Mouse (Mus musculus) R1 (cell line): ENCODE measurements at regions not wholly inside any gene's neighbourhood (a gene's known extent, or its start where the extent isn't known, plus 50 kb on each side); places are given as distances from the start of the nearest gene placed in this dataset.

Source experiments
- DNase-seq: peaks from one replicate; pipeline ENCODE4 v3.0.0-alpha.2; 2018; ENCODE audit warnings: low read depth, low spot score

- DNase-seq, result no peak
Observed at GRCm38 (mm10) chr13:118849541-118849940, 179.9 kb downstream of the Fgf10 start.

DNA sequence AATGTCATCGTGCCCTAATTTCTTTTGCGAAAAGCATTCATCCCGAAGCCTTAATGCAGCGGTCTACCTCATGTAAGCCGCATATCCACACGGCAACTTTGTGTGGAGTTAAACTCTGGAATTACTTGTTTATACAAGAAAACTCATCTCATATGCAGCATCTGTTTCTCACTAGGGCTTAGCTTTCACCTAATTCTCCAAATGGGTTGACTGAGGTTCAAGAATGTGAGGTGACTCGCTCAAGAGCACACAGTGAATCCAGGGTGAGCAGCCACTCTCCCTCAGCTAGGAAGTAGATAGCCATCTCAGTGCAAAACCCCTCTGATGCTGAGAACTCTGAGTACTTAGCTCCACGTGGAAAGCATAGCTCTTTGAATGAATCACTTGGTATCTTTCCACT, 181.1 kb downstream of the Fgf10 start:
- no peak for DNase-seq

GRCm38 (mm10) chr13:118886339-118886810, 216.8 kb downstream of the Fgf10 start:
- no peak for DNase-seq

- no peak for DNase-seq
Observed at GRCm38 (mm10) chr13:118895079-118895478, 225.5 kb downstream of the Fgf10 start.

DNA sequence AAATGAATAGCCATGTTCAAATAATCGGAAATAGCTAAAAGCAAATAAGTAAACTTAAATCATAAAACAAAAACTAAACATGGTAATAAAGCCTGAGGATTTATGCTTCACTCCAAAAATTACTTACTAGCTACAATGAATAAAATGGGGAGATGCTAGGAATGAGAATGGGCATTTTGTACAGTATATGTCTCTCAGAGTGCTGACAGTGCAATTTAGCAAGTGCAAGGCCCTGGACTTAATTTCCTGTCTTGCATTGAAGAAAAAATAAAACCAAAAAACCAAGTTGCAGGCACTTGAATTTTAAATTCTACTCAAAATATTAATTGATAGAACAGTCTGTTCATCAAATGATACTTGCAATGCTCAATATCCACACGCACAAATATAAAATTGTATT, 232.4 kb downstream of the Fgf10 start:
- DNase-seq, result no peak

DNA sequence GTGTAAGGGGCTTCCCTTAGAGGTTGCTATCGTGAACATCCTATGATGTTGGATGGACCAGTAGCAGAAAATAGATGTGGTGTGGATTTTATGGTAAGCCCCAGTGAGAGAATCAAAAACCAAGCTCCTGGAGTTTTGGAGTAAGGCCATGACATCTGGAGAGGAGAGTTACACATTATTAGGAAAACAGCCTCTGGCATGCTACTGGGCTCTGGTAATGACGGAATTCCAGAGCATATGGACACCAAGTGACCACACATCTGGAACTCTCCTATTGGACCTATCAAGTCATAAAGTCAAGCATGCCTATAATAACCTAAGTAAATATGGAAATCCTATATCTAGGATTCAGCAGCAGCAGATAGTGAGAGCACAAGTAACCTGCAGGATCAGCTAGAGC, 240.8 kb downstream of the Fgf10 start:
- no peak for DNase-seq

DNA sequence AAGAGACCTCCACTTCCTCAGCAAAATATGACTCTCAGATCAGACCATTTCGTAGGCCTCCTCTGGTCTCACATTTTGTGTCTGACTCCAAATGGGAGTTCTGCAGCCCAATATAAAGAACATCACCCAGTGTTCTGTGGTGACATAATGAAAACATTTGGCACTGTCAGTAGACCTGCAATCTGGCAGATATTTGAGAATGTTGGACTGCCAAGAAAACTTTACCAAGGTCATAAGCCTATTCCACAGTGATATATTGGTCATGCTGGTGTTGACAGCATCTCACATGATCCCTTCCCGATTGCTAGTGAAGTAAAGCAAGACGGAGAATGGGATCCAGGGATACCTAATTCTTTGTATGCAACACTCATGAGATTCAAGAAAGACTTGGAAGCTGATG, 271.2 kb downstream of the Fgf10 start:
- DNase-seq, result no peak

DNA sequence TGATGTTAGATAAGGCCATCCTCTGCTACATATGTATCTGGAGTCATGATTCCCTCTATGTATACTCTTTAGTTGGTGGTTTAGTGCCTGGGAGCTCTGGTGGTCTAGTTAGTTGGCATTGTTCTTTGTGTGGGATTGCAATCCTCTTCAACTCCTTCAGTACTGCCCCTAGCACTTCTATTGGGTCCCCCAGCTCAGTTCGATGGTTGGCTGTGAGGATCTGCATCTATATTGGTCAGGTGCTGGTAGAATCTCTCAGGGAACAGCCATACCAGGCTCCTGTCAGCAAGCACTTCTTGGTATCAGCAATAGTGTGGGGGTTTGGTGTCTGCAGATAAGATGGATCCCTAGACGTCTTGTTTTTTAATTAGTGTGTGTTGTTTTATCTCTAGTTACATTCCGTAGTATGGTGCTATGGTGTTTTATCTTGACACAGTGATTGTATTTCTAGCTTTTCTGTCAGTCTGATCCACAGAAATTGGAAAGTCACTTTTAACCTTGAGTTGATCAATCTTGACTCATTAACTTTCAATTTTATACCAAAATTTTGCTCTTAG, 296.6 kb downstream of the Fgf10 start:
- no peak for DNase-seq

- no peak for DNase-seq
Observed at GRCm38 (mm10) chr13:118967707-118968106, 298.1 kb downstream of the Fgf10 start.

GRCm38 (mm10) chr13:118975008-118975407, 305.4 kb downstream of the Fgf10 start:
- DNase-seq, result no peak

DNA sequence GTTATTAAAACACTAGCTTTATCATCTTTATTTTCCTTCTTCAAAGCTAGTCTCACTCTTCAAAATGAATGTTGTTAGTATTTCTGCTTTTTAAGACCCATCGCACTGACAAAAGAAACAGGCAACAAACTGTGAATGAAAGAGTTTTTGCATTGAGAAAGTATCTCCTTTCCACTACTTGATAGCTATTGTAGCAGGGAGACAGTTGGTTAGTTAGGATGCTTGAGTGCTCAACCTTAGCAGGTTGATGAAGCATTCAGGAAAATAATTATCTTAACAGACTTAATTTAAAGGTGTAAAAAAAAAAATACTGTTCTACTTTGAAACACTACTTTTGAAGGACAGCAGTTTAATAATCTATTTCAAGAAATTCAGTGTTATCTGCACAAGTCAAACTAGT, 305.9 kb downstream of the Fgf10 start:
- no peak for DNase-seq

GRCm38 (mm10) chr13:118979505-118979904, 309.9 kb downstream of the Fgf10 start:
- no peak for DNase-seq

DNA sequence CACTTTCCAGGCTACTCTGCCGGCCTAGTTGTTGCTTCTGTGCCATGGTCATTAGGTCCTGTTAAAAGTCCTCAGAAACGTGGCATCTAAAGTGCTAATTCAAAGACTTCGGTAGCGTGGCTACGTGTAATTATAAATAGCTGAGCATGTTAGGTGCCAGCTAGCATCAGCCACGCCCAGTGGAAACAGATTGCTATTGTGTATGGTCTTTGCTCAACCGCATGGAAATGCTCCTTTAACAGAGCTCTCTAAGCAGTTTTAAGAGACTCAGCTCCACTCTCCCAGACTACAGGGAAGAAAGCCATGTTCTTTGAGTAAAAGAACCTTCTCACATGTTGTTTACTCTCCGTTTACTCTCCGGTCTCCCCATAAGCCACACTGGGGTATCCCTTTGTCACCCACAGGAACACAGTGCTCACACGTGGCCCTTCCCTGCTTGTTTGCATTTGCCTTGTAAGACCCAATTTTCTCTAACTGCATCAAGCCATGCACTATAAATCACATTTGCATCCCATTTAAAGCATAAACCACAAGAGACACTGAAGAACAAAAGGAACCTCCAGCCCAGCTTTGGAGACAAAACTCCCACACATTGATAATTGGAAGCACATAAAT, 311.7 kb downstream of the Fgf10 start:
- no peak for DNase-seq

- no peak for DNase-seq
Observed at GRCm38 (mm10) chr13:118985285-118985684, 315.7 kb downstream of the Fgf10 start.

DNA sequence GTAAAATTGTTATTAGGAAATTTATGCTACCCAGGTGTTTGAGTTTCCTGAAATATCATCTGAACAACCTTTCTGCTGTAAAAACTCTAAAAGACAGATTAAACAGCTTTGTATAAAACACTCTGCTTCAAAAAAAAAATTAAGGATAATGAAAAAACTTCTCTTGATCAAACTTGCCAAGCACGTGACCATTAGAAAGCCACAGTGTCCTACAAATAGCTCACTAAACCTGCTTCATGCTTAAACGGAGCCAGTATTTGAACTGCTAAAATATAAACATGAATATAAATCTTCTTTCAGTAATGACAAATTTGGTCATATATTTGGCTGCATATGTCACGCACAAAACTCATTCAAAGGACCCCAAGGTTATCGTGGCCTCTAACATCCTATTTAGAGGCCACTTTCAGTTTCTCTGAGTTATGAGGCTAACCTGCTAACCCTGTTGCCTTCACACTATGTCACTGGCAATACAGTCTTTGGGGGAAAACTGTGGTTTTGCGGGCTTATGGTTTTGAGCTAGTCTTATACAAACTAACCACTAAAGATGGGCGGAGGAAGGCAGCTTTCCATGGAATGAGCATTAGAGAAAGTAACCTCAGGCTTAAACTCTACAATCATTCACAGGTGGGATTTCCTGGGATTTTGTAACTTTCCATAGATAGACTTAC, 355.8 kb downstream of the Fgf10 start:
- DNase-seq, result no peak

DNA sequence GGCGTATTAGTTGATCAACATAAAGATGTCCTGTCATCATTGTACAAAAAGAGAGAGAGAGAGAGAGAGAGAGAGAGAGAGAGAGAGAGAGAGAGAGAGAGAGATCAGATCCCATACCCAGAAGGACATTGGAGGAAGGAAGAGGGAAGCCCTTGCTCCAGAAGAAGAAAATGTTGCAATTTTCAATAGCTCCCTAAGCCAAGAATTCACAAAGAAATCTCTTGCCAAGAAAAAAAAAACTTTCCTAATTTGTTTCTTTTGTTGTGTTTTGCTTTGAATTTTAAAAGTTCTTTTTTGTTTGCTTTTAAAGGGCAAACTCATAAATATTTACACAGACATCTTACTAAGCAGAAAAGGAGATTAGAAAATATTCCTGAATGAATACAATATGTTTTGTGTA, 370.0 kb downstream of the Fgf10 start:
- DNase-seq, result no peak

- DNase-seq, result no peak
Observed at GRCm38 (mm10) chr13:119045112-119045511, 375.5 kb downstream of the Fgf10 start.

GRCm38 (mm10) chr13:119068745-119069580, 359.4 kb upstream of the Paip1 start:
- DNase-seq, result no peak

DNA sequence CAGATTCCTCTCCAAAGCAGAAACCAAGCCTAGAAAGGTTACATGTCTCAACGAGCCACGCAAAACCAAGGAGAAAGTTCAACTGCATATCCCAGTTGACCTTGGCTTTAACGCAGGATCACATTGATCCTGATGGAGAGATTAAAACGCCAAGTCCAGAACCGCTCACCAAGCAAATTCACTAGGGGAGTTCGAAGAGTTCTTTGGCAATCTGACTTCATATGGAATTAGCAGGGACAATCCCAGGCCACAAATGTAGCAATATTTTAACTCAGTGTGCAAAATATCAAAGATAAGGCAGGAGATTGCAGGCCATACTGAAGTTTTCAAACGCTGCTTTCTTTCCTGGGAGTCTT, 358.8 kb upstream of the Paip1 start:
- DNase-seq, result no peak

- DNase-seq, result no peak
Observed at GRCm38 (mm10) chr13:119079243-119079642, 349.2 kb upstream of the Paip1 start.

GRCm38 (mm10) chr13:119081691-119082090, 346.7 kb upstream of the Paip1 start:
- DNase-seq, result no peak

DNA sequence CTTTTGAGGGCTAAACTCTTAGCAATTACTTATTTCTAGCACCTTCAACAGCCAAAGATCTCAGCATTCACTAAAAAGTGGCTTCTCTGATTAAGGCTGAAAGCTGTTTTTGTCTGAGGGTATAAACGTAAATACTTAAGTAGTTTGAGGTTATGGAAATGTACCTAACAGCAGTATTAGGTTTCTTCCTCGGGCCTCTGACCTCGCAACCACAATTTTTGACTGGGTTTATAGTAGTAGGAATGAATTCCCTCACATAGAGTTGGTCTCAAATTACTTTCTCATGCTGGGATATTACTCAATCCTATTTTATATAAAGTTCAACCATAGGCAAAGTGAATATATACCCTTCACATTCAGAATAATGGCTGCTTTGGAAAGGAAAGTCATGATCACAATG, 310.5 kb upstream of the Paip1 start:
- no peak for DNase-seq
